Mouse (Mus musculus) heart, embryonic 14.5 days (tissue): ENCODE results near the gene 4933428G20Rik. TPM values are rescaled to one million over a fixed set of nuclear protein-coding genes. Genes with fewer than 3 reads are reported as not detected.

Source experiments
- ATAC-seq: fragments of 200-750 bp; cut with Nextera tagmentation; 2 replicates; pipeline ENCODE4 v1.8.0; 2017; ENCODE audit warnings: low read depth, moderate TSS enrichment; ENCODE audit not compliant: insufficient number of reproducible peaks, insufficient read depth, low FRiP score
- H3K27ac ChIP-seq, 2 experiments: fragments of 200-500 bp in 1 of 2; fragments of 300-500 bp in 1 of 2; sonication (generic) in 1 of 2; replicated peaks in 1 of 2; 2 replicates each; pipeline ENCODE4 v1.5.1; 2012 to 2014; ENCODE audit warnings: low read depth in 2 of 2, low read length in 2 of 2, control low read depth in 1 of 2, mild to moderate bottlenecking in 1 of 2, mixed read lengths in 1 of 2; ENCODE audit not compliant: control insufficient read depth in 1 of 2, insufficient read depth in 1 of 2
- H3K27me3 ChIP-seq: fragments of 300-500 bp; sonication (generic); 2 replicates; pipeline ENCODE4 v1.6.1; 2014; ENCODE audit warnings: mild to moderate bottlenecking, low read length, control low read depth; ENCODE audit not compliant: control insufficient read depth, insufficient read depth
- H3K36me3 ChIP-seq: fragments of 300-500 bp; sonication (generic); 2 replicates; pipeline ENCODE4 v1.6.1; 2014; ENCODE audit warnings: mild to moderate bottlenecking, control low read depth, low read length, mixed read lengths; ENCODE audit not compliant: control insufficient read depth, insufficient read depth
- H3K4me1 ChIP-seq, 2 experiments: fragments of 200-500 bp in 1 of 2; fragments of 300-500 bp in 1 of 2; sonication (generic) in 1 of 2; 2 replicates each; pipeline ENCODE4 v1.6.1; 2012 to 2014; ENCODE audit warnings: low read length in 2 of 2, control low read depth in 1 of 2, mixed read lengths in 1 of 2; ENCODE audit not compliant: control insufficient read depth in 2 of 2, insufficient read depth in 2 of 2
- H3K4me2 ChIP-seq: fragments of 300-500 bp; sonication (generic); 2 replicates; pipeline ENCODE4 v1.6.1; 2014; ENCODE audit warnings: mild to moderate bottlenecking, low read length
- H3K4me3 ChIP-seq, 2 experiments: fragments of 200-500 bp in 1 of 2; fragments of 300-500 bp in 1 of 2; sonication (generic) in 1 of 2; 2 replicates each; pipeline ENCODE4 v1.5.1; 2012 to 2014; ENCODE audit warnings: low read length in 2 of 2, mild to moderate bottlenecking in 2 of 2, control low read depth in 1 of 2, low read depth in 1 of 2, moderate library complexity in 1 of 2; ENCODE audit not compliant: control insufficient read depth in 1 of 2, insufficient read depth in 1 of 2
- H3K9ac ChIP-seq: fragments of 300-500 bp; sonication (generic); 2 replicates; pipeline ENCODE4 v1.6.1; 2014; ENCODE audit warnings: mild to moderate bottlenecking, low read length
- H3K9me3 ChIP-seq: fragments of 300-500 bp; sonication (generic); 2 replicates; pipeline ENCODE4 v1.6.1; 2016; ENCODE audit warnings: low read length, control low read depth; ENCODE audit not compliant: control insufficient read depth
- WGBS: fragments of 180-500 bp; shearing (Covaris S2); extraction: QIAGEN DNeasy Blood & Tissue Kit; methylation state at CpG from one replicate; pipeline ENCODE4 v1.1.7; 2014; 5-methylcytosine and 5-hydroxymethylcytosine counted together
- polyA plus RNA-seq: library from polyadenylated mRNA; unstranded; fragments of >200 nt; fragmentation: Nextera tagmentation; extraction: Ambion mirVana; gene quantifications from 2 replicates; pipeline ENCODE4 v1.2.1, GENCODE M21; 2014

Gene 4933428G20Rik
- polyA plus RNA-seq, 1 experiment from 2014 or later = not detected

- 58% methylated on average over 8 of the region's 8 CpGs for WGBS
- Histone ChIP-seq H3K27ac (no peak overlapping the region), H3K36me3 (peaks cover 96% of the 10 kb centered on the region), H3K9me3 (no peaks in the 10 kb centered on the region), H3K4me2 (no peak overlapping the region), H3K4me1 (peaks cover 0 to 4% of the 10 kb centered on the region in 2 experiments; a peak in 1 of 4 replicates), H3K9ac (no peak overlapping the region), H3K4me3 (no peak overlapping the region), H3K27me3 (no peaks in the 10 kb centered on the region)
- ATAC-seq = no peak
These were observed 20.3 kb downstream of the 4933428G20Rik start for GRCm38 (mm10) chr11:97479824-97480223.

- Histone ChIP-seq H3K9me3 (no peaks in the 10 kb centered on the region), H3K4me3 (no peak overlapping the region), H3K27me3 (no peaks in the 10 kb centered on the region), H3K36me3 (peaks cover 96% of the 10 kb centered on the region), H3K4me2 (no peak overlapping the region), H3K9ac (no peak overlapping the region), H3K27ac (no peak overlapping the region), H3K4me1 (peaks cover 0 to 4% of the 10 kb centered on the region in 2 experiments; a peak in 1 of 4 replicates)
- ATAC-seq = no peak
- 92% methylated on average over 10 of the region's 10 CpGs for WGBS
These were observed 21.1 kb downstream of the 4933428G20Rik start for GRCm38 (mm10) chr11:97479085-97479484.

- peaks cover 0 to 4% of the 10 kb centered on the region in 2 experiments; a peak in 1 of 4 replicates for H3K4me1 ChIP-seq
- no peak overlapping the region for H3K9ac ChIP-seq
- no peak overlapping the region for H3K27ac ChIP-seq
- no peak overlapping the region for H3K4me2 ChIP-seq
- H3K27me3 ChIP-seq = no peaks in the 10 kb centered on the region
- peaks cover 98% of the 10 kb centered on the region for H3K36me3 ChIP-seq
- no peaks in the 10 kb centered on the region for H3K9me3 ChIP-seq
- 85% methylated on average over 6 of the region's 6 CpGs for WGBS
- H3K4me3 ChIP-seq = no peak overlapping the region
- no peak for ATAC-seq
These were observed 21.8 kb downstream of the 4933428G20Rik start for GRCm38 (mm10) chr11:97478345-97478744.

GRCm38 (mm10) chr11:97477431-97477830, 22.7 kb downstream of the 4933428G20Rik start:
- no peaks in the 10 kb centered on the region for H3K9me3 ChIP-seq
- WGBS = 79% methylated on average over 7 of the region's 7 CpGs
- H3K4me2 ChIP-seq = no peak overlapping the region
- ATAC-seq = no peak
- H3K27me3 ChIP-seq = no peaks in the 10 kb centered on the region
- peaks cover 98% of the 10 kb centered on the region for H3K36me3 ChIP-seq
- H3K4me1 ChIP-seq = peaks cover 0 to 4% of the 10 kb centered on the region in 2 experiments; a peak in 1 of 4 replicates
- no peak overlapping the region for H3K27ac ChIP-seq
- no peak overlapping the region for H3K4me3 ChIP-seq
- H3K9ac ChIP-seq = no peak overlapping the region

GRCm38 (mm10) chr11:97476334-97477095, 23.6 kb downstream of the 4933428G20Rik start:
- H3K27me3 ChIP-seq = no peaks in the 10 kb centered on the region
- H3K4me2 ChIP-seq = no peak overlapping the region
- no peaks in the 10 kb centered on the region for H3K9me3 ChIP-seq
- 63% methylated on average over 8 of the region's 8 CpGs for WGBS
- peaks cover 100% of the 10 kb centered on the region for H3K36me3 ChIP-seq
- peaks cover 0 to 4% of the 10 kb centered on the region in 2 experiments; a peak in 1 of 4 replicates for H3K4me1 ChIP-seq
- ATAC-seq = no peak
- H3K4me3 ChIP-seq = no peak overlapping the region
- H3K9ac ChIP-seq = no peak overlapping the region
- H3K27ac ChIP-seq = no peak overlapping the region

GRCm38 (mm10) chr11:97471276-97471675, 28.9 kb downstream of the 4933428G20Rik start:
- Histone ChIP-seq H3K4me1 (no peaks in the 10 kb centered on the region), H3K27ac (no peak overlapping the region), H3K36me3 (peaks cover 97% of the 10 kb centered on the region), H3K9me3 (no peaks in the 10 kb centered on the region), H3K9ac (no peak overlapping the region), H3K27me3 (no peaks in the 10 kb centered on the region), H3K4me3 (no peak overlapping the region), H3K4me2 (no peak overlapping the region)
- WGBS = 89% methylated on average over 6 of the region's 6 CpGs
- no peak for ATAC-seq

- H3K9ac ChIP-seq = no peak overlapping the region
- H3K4me3 ChIP-seq = no peak overlapping the region
- no peak overlapping the region for H3K27ac ChIP-seq
- H3K36me3 ChIP-seq = peaks cover 97% of the 10 kb centered on the region
- H3K27me3 ChIP-seq = no peaks in the 10 kb centered on the region
- 85% methylated on average over 7 of the region's 7 CpGs for WGBS
- ATAC-seq = no peak
- H3K4me1 ChIP-seq = no peaks in the 10 kb centered on the region
- H3K9me3 ChIP-seq = no peaks in the 10 kb centered on the region
- H3K4me2 ChIP-seq = no peak overlapping the region
These were observed 30.3 kb downstream of the 4933428G20Rik start for GRCm38 (mm10) chr11:97469828-97470227.
